Mouse (Mus musculus) midbrain, postnatal 0 days (tissue): ENCODE results near the gene Apba2. TPM values are rescaled to one million over a fixed set of nuclear protein-coding genes. Genes with fewer than 3 reads are reported as not detected.

Source experiments
- ATAC-seq: fragments of 200-750 bp; cut with Nextera tagmentation; 2 replicates; pipeline ENCODE4 v1.8.0; 2017; ENCODE audit warnings: moderate number of reproducible peaks, mild to moderate bottlenecking, moderate TSS enrichment, moderate library complexity; ENCODE audit not compliant: low FRiP score
- DNase-seq: peaks from one replicate; pipeline ENCODE4 v3.0.0-alpha.2; 2015; ENCODE audit warnings: low spot score
- H3K27ac ChIP-seq: fragments of 300-500 bp; sonication (generic); 2 replicates; pipeline ENCODE4 v1.5.1; 2014; ENCODE audit warnings: low read depth, mild to moderate bottlenecking, low read length, mixed read lengths
- H3K27me3 ChIP-seq: fragments of 300-500 bp; sonication (generic); 2 replicates; pipeline ENCODE4 v1.6.1; 2014; ENCODE audit warnings: low read length, control low read depth, mixed read lengths; ENCODE audit not compliant: insufficient read depth
- H3K36me3 ChIP-seq: fragments of 300-500 bp; sonication (generic); 2 replicates; pipeline ENCODE4 v1.6.1; 2014; ENCODE audit warnings: low read length, control low read depth, mixed read lengths; ENCODE audit not compliant: insufficient read depth
- H3K4me1 ChIP-seq: fragments of 300-500 bp; sonication (generic); 2 replicates; pipeline ENCODE4 v1.6.1; 2014; ENCODE audit warnings: mild to moderate bottlenecking, control low read depth, antibody characterized with exemption, low read length, mixed read lengths; ENCODE audit not compliant: insufficient read depth
- H3K4me2 ChIP-seq: fragments of 300-500 bp; sonication (generic); 2 replicates; pipeline ENCODE4 v1.6.1; 2014; ENCODE audit warnings: low read depth, mild to moderate bottlenecking, low read length, mixed read lengths; ENCODE audit not compliant: poor library complexity, severe bottlenecking
- H3K4me3 ChIP-seq: fragments of 300-500 bp; sonication (generic); 2 replicates; pipeline ENCODE4 v1.5.1; 2014; ENCODE audit warnings: low read depth, mild to moderate bottlenecking, low read length, moderate library complexity
- H3K9ac ChIP-seq: fragments of 300-500 bp; sonication (generic); replicated peaks from 2 replicates; pipeline ENCODE4 v1.6.1; 2014; ENCODE audit warnings: mild to moderate bottlenecking, low read length, moderate library complexity, mixed read lengths; ENCODE audit not compliant: poor library complexity, severe bottlenecking
- H3K9me3 ChIP-seq: fragments of 300-500 bp; sonication (generic); 2 replicates; pipeline ENCODE4 v1.6.1; 2016; ENCODE audit warnings: low read length, control low read depth
- CTCF ChIP-seq: IDR thresholded peaks from 2 replicates; pipeline ENCODE4 v1.5.1; 2016; ENCODE audit warnings: antibody characterized with exemption, mild to moderate bottlenecking
- WGBS: fragments of 180-500 bp; shearing (Covaris S2); extraction: QIAGEN DNeasy Blood & Tissue Kit; methylation state at CpG from one replicate; pipeline ENCODE4 v1.1.7; 2014; 5-methylcytosine and 5-hydroxymethylcytosine counted together
- polyA plus RNA-seq: library from polyadenylated mRNA; unstranded; fragments of >200 nt; fragmentation: Nextera tagmentation; extraction: Ambion mirVana; gene quantifications from 2 replicates; pipeline ENCODE4 v1.2.1, GENCODE M21; 2015
- total RNA-seq: library from RNA; depleted of rRNA; stranded (reverse); fragments of >200 nt; gene quantifications from 2 replicates; pipeline ENCODE4 v1.2.3, GENCODE M21; 2014

The Apba2 gene
- total and polyA plus RNA-seq, 2 experiments from 2014 or later, result 199 to 374 TPM

DNA sequence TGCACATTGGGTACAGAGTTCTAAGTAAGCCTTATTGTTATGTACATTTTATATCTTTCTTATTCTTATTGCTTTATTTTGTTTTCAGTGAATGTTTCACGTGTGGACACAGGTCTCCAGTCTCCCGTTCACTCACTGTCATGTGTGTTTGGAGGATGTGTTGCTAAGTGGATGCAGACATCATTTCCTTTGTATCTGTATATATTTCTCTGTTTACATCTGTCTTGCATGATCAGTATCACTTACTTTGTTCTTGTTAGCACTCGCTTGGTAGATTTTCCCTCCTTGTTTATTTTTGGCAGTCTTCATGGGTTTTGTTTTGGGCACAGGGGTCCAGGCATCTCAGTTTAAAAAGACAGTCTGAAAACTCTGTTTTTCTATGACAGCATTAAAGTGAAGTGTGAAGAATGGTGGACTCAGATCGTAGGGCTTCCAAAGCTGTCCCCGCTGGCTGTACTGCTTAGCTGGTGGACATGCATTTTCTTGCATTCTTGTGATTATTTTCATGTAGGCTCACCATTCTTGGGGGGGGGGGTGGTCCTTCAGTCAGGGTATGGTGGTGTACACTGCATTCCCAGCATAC is 164.3 kb downstream of the Apba2 start:
- no peak overlapping the region for H3K4me3 ChIP-seq
- H3K27ac ChIP-seq, result no peak overlapping the region
- H3K36me3 ChIP-seq, result no peaks in the 10 kb centered on the region
- no peak for DNase-seq
- H3K4me1 ChIP-seq, result 0 out of 2 replicates have a peak, but pooled peaks cover 2% of the 10 kb centered on the region
- H3K4me2 ChIP-seq, result no peak overlapping the region
- TF ChIP-seq CTCF, result no peak
- ATAC-seq, result no peak
- H3K9me3 ChIP-seq, result no peaks in the 10 kb centered on the region
- H3K9ac ChIP-seq, result no peak overlapping the region
- 90% methylated on average over 5 of the region's 5 CpGs for WGBS
- no peaks in the 10 kb centered on the region for H3K27me3 ChIP-seq

GRCm38 (mm10) chr7:64667959-64668358 is 166.5 kb downstream of the Apba2 start:
- Histone ChIP-seq H3K36me3 (no peaks in the 10 kb centered on the region), H3K27me3 (no peaks in the 10 kb centered on the region), H3K9me3 (no peaks in the 10 kb centered on the region), H3K9ac (no peak overlapping the region), H3K4me1 (0 out of 2 replicates have a peak, but pooled peaks cover 2% of the 10 kb centered on the region), H3K4me2 (no peak overlapping the region), H3K4me3 (no peak overlapping the region), H3K27ac (no peak overlapping the region)
- WGBS, result 92% methylated on average over 4 of the region's 4 CpGs
- no peak for TF ChIP-seq CTCF
- DNase-seq, result no peak
- ATAC-seq, result no peak

DNA sequence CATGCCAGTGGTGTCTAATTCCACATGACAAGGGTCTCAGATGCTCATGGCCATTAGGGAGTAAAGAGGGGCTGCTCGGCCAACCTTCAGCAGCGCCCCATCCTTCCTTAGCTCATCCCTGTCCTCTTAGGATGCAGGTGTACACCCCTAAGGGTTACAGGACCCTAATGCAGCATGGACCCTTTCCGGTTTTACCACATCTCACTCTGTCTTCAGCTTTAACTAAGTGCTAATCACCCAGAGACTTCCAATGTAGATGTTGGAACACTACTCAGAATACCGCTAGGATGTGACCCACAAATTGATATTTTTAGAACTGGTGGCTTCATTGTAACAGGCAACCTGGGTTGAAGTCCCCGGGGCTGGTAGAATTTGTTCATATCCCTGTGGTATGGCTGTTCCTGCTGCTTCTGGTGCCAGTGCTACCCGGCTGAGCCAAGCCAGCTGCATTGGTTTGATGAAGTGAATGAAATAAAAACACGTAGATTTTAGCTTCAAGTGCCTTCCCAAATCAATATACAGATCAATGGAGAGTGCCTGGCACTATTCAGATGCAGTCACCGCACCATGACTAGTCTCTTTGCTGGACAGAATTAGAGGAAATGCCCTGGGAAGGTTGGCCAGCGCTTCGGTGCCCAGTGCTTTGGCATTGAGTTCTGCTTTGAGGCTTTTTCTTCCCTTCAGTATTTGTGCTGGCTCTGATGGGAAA is 178.4 kb downstream of the Apba2 start:
- 83% methylated on average over 10 of the region's 10 CpGs for WGBS
- no peak overlapping the region for H3K4me2 ChIP-seq
- no peak for TF ChIP-seq CTCF
- no peaks in the 10 kb centered on the region for H3K4me1 ChIP-seq
- H3K27ac ChIP-seq, result no peak overlapping the region
- no peaks in the 10 kb centered on the region for H3K9me3 ChIP-seq
- H3K36me3 ChIP-seq, result no peaks in the 10 kb centered on the region
- no peak overlapping the region for H3K9ac ChIP-seq
- no peaks in the 10 kb centered on the region for H3K27me3 ChIP-seq
- H3K4me3 ChIP-seq, result no peak overlapping the region
- no peak for ATAC-seq
- peak; percentile 49 for DNase-seq

GRCm38 (mm10) chr7:64684893-64685292 is 183.4 kb downstream of the Apba2 start:
- Histone ChIP-seq H3K4me3 (no peak overlapping the region), H3K4me1 (no peaks in the 10 kb centered on the region), H3K27ac (no peak overlapping the region), H3K36me3 (no peaks in the 10 kb centered on the region), H3K9ac (no peak overlapping the region), H3K9me3 (no peaks in the 10 kb centered on the region), H3K27me3 (no peaks in the 10 kb centered on the region), H3K4me2 (no peak overlapping the region)
- WGBS, result 64% methylated on average over 4 of the region's 4 CpGs
- DNase-seq (no peak), ATAC-seq (0 out of 2 replicates have a peak, but pooled peaks have one; percentile 24)
- no peak for TF ChIP-seq CTCF

- Histone ChIP-seq H3K36me3 (no peaks in the 10 kb centered on the region), H3K4me2 (no peak overlapping the region), H3K27ac (peak overlapping the region; percentile 7; the same call in 1 of the 2 replicates), H3K4me3 (no peak overlapping the region), H3K4me1 (no peaks in the 10 kb centered on the region), H3K27me3 (no peaks in the 10 kb centered on the region), H3K9me3 (no peaks in the 10 kb centered on the region), H3K9ac (no peak overlapping the region)
- 53% methylated on average over 14 of the region's 14 CpGs for WGBS
- no peak for TF ChIP-seq CTCF
- ATAC-seq (peak; percentile 57; the same call in 1 of the 2 replicates), DNase-seq (peak; percentile 69)
Measured at GRCm38 (mm10) chr7:64688115-64688817, 186.8 kb downstream of the Apba2 start.

DNA sequence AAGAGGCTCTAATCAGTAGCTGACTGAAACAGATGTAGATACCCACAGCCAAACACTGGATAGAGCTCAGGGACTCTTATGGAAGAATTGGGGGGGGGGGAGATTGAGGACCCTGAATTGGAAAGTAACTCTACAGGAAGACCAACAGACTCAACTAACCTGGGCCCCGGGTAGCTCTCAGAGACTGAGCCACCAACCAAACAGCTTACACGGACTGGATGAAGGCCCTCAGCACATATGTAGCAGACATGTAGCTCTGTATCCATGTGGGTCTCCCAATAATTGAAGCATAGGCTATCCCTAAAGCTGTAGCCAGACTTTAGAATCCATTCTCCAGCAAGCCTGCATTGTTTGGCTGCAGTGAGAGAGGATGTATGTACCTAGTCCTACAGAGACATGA is 190.3 kb downstream of the Apba2 start:
- Histone ChIP-seq H3K4me3 (no peak overlapping the region), H3K9ac (no peak overlapping the region), H3K36me3 (peaks cover 6% of the 10 kb centered on the region; the same call in 1 of the 2 replicates), H3K27ac (no peak overlapping the region), H3K4me2 (no peak overlapping the region), H3K9me3 (no peaks in the 10 kb centered on the region), H3K27me3 (no peaks in the 10 kb centered on the region), H3K4me1 (peaks cover 3% of the 10 kb centered on the region; the same call in 1 of the 2 replicates)
- ATAC-seq (no peak), DNase-seq (no peak)
- 100% methylated on average over 2 of the region's 2 CpGs for WGBS
- TF ChIP-seq CTCF, result no peak
